Mouse (Mus musculus) E14TG2a.4 (cell line): ENCODE data around the gene Gnai2.

Experiments used
- CTCF ChIP-seq: conservative IDR thresholded peaks from 2 replicates; pipeline ENCODE4 v1.5.1; 2014; ENCODE audit warnings: low read length
- NANOG ChIP-seq: IDR thresholded peaks from 2 replicates; pipeline ENCODE4 v1.6.1; 2014; ENCODE audit warnings: borderline replicate concordance, low read length, mixed read lengths
- POU5F1 ChIP-seq: IDR thresholded peaks from 2 replicates; pipeline ENCODE4 v1.6.1; 2014; ENCODE audit warnings: low read length, borderline replicate concordance

DNA sequence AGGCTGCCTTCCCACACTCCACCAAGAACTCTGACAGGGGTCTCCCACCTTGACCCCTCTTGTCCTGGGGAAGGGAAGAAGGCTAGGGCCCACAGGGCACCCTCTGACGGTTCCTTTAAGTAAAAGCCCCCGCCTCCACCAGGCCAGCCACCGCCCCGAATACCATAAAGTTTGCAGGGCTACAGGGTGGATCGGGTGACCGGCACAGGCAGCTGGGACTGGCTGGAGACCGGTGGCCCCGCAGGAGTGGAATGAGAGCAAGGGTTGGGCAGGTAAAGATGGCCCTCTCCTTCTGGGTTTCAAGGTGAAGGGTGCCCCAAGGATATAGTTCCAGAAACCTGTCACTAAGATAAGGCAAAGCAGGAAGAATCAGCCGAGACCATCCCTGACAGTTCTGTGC, 28.6 kb downstream of the Gnai2 start:
- TF ChIP-seq CTCF (no peak), POU5F1 (no peak), NANOG (no peak)
